Mouse (Mus musculus) small intestine, adult 2 months (tissue): Measurements from ENCODE around the gene Tob2. TPM values are rescaled to one million over a fixed set of nuclear protein-coding genes. Genes with fewer than 3 reads are reported as not detected.
A peak's percentile ranks its signal among the peaks of the same experiment; 100 is the strongest.

ENCODE experiments used
- H3K27ac ChIP-seq: fragments of 200-500 bp; 2 replicates; pipeline ENCODE4 v1.5.1; 2012; ENCODE audit warnings: low read depth, low read length, control low read depth, inconsistent platforms; ENCODE audit not compliant: insufficient read depth
- H3K27me3 ChIP-seq: fragments of 200-500 bp; 2 replicates; pipeline ENCODE4 v1.6.1; 2012; ENCODE audit warnings: mild to moderate bottlenecking, moderate library complexity, low read length, inconsistent platforms; ENCODE audit not compliant: control insufficient read depth, insufficient read depth
- H3K36me3 ChIP-seq: fragments of 200-500 bp; 2 replicates; pipeline ENCODE4 v1.6.1; 2012; ENCODE audit warnings: mild to moderate bottlenecking, low read length, control low read depth, inconsistent platforms; ENCODE audit not compliant: control insufficient read depth, insufficient read depth
- H3K4me1 ChIP-seq: fragments of 200-500 bp; 2 replicates; pipeline ENCODE4 v1.6.1; 2012; ENCODE audit warnings: low read length, inconsistent platforms, mixed read lengths; ENCODE audit not compliant: control insufficient read depth, insufficient read depth, insufficient read length
- H3K4me3 ChIP-seq: fragments of 200-500 bp; 2 replicates; pipeline ENCODE4 v1.5.1; 2012; ENCODE audit warnings: low read depth, mild to moderate bottlenecking, control low read depth, inconsistent platforms, low read length, moderate library complexity
- CTCF ChIP-seq: fragments of 200-500 bp; IDR thresholded peaks from 2 replicates; pipeline ENCODE4 v1.5.1; 2012; ENCODE audit warnings: low read depth, mild to moderate bottlenecking, control low read depth, inconsistent platforms, low read length, moderate library complexity, mixed read lengths; ENCODE audit not compliant: insufficient replicate concordance, insufficient read length; ENCODE audit errors: extremely low read depth
- POLR2A ChIP-seq: fragments of 200-500 bp; IDR thresholded peaks from 2 replicates; pipeline ENCODE4 v1.6.1; 2012; ENCODE audit warnings: low read depth, mild to moderate bottlenecking, control low read depth, inconsistent platforms, low read length, moderate library complexity
- WGBS: fragments of 180-500 bp; shearing (Covaris S2); methylation state at CpG from one replicate; pipeline ENCODE4 v1.1.7; 2018; 5-methylcytosine and 5-hydroxymethylcytosine counted together
- polyA plus RNA-seq: library from polyadenylated mRNA; depleted of rRNA; stranded (reverse); fragments of >200 nt; gene quantifications from 2 replicates; pipeline ENCODE4 v1.2.3, GENCODE M21; 2012; rRNA removed

The Tob2 gene
- polyA plus RNA-seq, 1 experiment = 33.2 TPM

DNA sequence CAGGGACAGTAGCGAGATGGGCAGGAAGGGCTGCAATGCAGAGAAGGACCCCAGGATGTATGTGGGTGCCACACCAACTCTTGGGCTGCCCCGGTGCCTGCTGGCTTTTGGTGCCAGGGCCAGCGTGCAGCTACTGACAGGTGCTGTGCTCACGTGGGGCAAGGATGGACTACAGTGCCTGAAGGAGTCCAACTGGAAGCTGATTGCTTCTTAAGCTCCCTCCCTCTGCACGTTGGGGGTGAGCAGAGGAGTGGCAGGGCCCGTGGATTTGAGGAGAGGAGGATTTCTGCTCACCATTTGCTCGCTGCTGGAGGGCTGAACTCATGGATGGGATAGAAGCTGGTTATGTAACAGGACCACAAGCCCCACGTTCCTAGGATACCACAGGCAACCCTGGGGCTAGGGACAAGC, 55.6 kb downstream of the Tob2 start:
- Histone ChIP-seq H3K27ac (peak overlapping the region; percentile 82), H3K4me3 (peak overlapping the region; percentile 55), H3K4me1 (peaks cover 16% of the 10 kb centered on the region), H3K27me3 (no peaks in the 10 kb centered on the region), H3K36me3 (no peaks in the 10 kb centered on the region)
- 3% methylated on average over 8 of the region's 8 CpGs for WGBS
- TF ChIP-seq CTCF = no peak
- no peak for TF ChIP-seq POLR2A

DNA sequence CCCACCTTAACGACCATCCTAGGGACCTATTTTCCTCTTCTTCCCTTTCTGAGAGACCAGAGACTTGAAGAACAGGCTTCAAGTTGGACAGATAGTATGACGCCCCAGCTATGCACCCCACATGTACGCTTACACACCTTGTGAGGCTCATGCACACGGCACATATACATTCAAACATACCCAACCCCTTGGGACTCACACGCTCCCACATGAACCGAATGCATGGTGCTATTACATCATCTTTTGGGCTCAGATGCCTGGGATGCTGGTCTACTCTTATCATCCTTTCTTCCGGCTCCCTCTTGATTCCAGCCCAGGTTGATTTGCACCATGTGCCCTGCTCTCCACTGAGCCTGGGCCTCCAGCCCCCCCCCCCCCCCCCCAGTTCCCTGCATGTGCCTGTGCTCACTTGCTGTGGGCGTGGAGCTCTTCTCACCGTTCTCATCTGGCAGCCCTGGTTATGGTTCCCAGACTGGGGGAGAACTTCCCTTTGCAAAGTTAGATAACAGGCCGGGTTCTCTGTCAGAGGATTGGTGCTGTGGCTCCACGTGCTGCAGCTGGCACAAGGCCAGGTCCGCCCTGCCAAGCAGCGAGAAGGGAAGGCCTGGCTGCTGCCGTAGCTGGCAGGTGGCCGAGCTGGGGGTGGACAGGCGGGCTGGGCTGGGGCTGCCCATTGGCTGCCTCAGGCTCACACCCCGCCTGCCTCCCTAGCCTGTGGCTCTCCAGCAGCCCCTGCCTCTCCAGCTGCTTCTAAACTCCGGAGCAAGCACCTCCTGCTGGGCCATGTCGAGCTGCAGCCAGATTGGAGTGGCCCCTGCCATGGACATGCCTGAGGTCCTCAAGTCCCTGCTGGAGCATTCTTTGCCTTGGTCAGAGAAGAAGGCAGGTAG, 56.4 kb downstream of the Tob2 start, which contains the start of gene Tef:
Tef (plus strand) TSS at position 421 of the 890 bp plus-strand sequence.
- H3K36me3 ChIP-seq = no peaks in the 10 kb centered on the region
- H3K4me3 ChIP-seq = peak within 1 kb of the TSS; percentile 55
- TF ChIP-seq POLR2A (no peak; the same call in 1 of the 2 replicates), CTCF (no peak)
- H3K4me1 ChIP-seq = peaks cover 16% of the 10 kb centered on the region
- 10% methylated on average over 19 of the region's 19 CpGs for WGBS
- peak within 1 kb of the TSS; percentile 82 for H3K27ac ChIP-seq
- no peaks in the 10 kb centered on the region for H3K27me3 ChIP-seq

GRCm38 (mm10) chr15:81800391-81800790, 58.2 kb downstream of the Tob2 start:
- Histone ChIP-seq H3K4me3 (no peak overlapping the region), H3K27ac (no peak overlapping the region), H3K27me3 (no peaks in the 10 kb centered on the region), H3K36me3 (no peaks in the 10 kb centered on the region), H3K4me1 (peaks cover 13% of the 10 kb centered on the region)
- TF ChIP-seq CTCF = no peak
- no peak for TF ChIP-seq POLR2A
- WGBS = 20% methylated on average over 3 of the region's 3 CpGs

GRCm38 (mm10) chr15:81798421-81798820, 60.2 kb downstream of the Tob2 start:
- Histone ChIP-seq H3K27me3 (no peaks in the 10 kb centered on the region), H3K4me3 (no peak overlapping the region), H3K27ac (no peak overlapping the region), H3K36me3 (peaks cover under 1% of the 10 kb centered on the region; the same call in 1 of the 2 replicates), H3K4me1 (peaks cover 13% of the 10 kb centered on the region)
- 79% methylated on average over 4 of the region's 4 CpGs for WGBS
- TF ChIP-seq POLR2A (no peak), CTCF (no peak)

Other genes with a start within 250 kb of the Tob2 start
- gene L3mbtl2, start 194.9 kb downstream of the Tob2 start, polyA plus RNA-seq = 4.4 and 7.8 TPM in 2 replicates
- gene Chadl, start 161.5 kb downstream of the Tob2 start, polyA plus RNA-seq = 2.0 and 2.8 TPM in 2 replicates
- gene Zc3h7b, start 113.7 kb downstream of the Tob2 start, polyA plus RNA-seq = 7.3 and 7.7 TPM in 2 replicates
- gene Rangap1, start 113.3 kb downstream of the Tob2 start, polyA plus RNA-seq = 13.3 and 17.8 TPM in 2 replicates
- 5.6 and 9.4 TPM in 2 replicates for gene Tef, start 56.4 kb downstream of the Tob2 start, polyA plus RNA-seq
- gene Phf5a, start 13.1 kb upstream of the Tob2 start, polyA plus RNA-seq = 22.6 and 47.0 TPM in 2 replicates
- 266 and 416 TPM in 2 replicates for gene Aco2, start 13.5 kb upstream of the Tob2 start, polyA plus RNA-seq
- gene Polr3h, start 67.4 kb upstream of the Tob2 start, polyA plus RNA-seq = 3.7 and 5.2 TPM in 2 replicates
- 1.3 and 2.4 TPM in 2 replicates for gene Csdc2, start 78.0 kb upstream of the Tob2 start, polyA plus RNA-seq
- 18.9 and 22.0 TPM in 2 replicates for gene Pmm1, start 102.1 kb upstream of the Tob2 start, polyA plus RNA-seq
- not detected in 2 replicates for gene 1700029P11Rik, start 121.7 kb upstream of the Tob2 start, polyA plus RNA-seq
- gene Xrcc6, start 129.0 kb upstream of the Tob2 start, polyA plus RNA-seq = 7.8 and 9.1 TPM in 2 replicates
- 16.3 and 25.4 TPM in 2 replicates for gene Desi1, start 175.1 kb upstream of the Tob2 start, polyA plus RNA-seq
- 24.6 and 25.7 TPM in 2 replicates for gene Snu13, start 188.8 kb upstream of the Tob2 start, polyA plus RNA-seq
- not detected in 2 replicates for gene 4930407I10Rik, start 200.4 kb upstream of the Tob2 start, polyA plus RNA-seq
- gene Mei1, start 211.2 kb upstream of the Tob2 start, polyA plus RNA-seq = 0.04 and 0.05 TPM in 2 replicates